Mouse (Mus musculus) adrenal gland, postnatal 4 days (tissue): ENCODE measurements around the gene Anp32a. TPM values are rescaled to one million over a fixed set of nuclear protein-coding genes. Genes with fewer than 3 reads are reported as not detected.

Experiments used
- DNase-seq, 2 experiments: peaks; one replicate each; pipeline ENCODE4 v3.0.0; 2021 to 2022; ENCODE audit warnings: low spot score in 2 of 2, mixed read lengths in 2 of 2
- long read RNA-seq, 2 experiments: library from polyadenylated mRNA; stranded (forward); transcript quantifications; one replicate each; pipeline ENCODE4 v2.0.0; 2021
- total RNA-seq, 2 experiments: library from RNA; stranded (reverse); gene quantifications; 2 replicates each; pipeline ENCODE4 v1.2.3; 2021

Gene Anp32a
- 100 to 1,000 TPM; 437 to 471 TPM for total RNA-seq
- long read RNA-seq, experiment 1, transcript Anp32a-201 (7 exons, 2,113 nt): major isoform, 15 of 38 reads
- long read RNA-seq, experiment 1, partial matches to known transcripts: 3 of 38 reads
- long read RNA-seq, experiment 1, other reads (novel, unspliced or antisense): 19 of 38 reads
- long read RNA-seq, experiment 2, transcript Anp32a-201 (7 exons, 2,113 nt): major isoform, 26 of 61 reads
- long read RNA-seq, experiment 2, partial matches to known transcripts: 4 of 61 reads
- long read RNA-seq, experiment 2, other reads (novel, unspliced or antisense): 30 of 61 reads

DNA sequence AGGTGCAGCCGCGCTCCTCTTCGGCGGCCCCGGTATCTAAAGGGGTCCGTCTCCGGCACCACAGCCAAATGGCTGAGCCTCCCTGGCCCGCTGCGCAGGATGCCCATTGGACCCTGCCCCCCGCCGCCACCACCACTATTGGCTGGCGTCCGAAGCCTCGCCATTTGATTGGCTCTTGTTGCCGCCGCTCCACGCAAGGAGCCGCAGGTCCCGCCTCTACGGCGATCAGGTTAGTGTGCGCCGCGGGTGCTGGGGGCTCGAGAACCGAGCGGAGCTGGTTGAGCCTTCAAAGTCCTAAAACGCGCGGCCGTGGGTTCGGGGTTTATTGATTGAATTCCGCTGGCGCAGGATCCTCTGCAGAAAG, at the start of gene Anp32a:
Gene Anp32a (plus strand): TSS at position 171 of the 364 bp plus-strand sequence.
- DNase-seq: peak; percentile 96 to 98

DNA sequence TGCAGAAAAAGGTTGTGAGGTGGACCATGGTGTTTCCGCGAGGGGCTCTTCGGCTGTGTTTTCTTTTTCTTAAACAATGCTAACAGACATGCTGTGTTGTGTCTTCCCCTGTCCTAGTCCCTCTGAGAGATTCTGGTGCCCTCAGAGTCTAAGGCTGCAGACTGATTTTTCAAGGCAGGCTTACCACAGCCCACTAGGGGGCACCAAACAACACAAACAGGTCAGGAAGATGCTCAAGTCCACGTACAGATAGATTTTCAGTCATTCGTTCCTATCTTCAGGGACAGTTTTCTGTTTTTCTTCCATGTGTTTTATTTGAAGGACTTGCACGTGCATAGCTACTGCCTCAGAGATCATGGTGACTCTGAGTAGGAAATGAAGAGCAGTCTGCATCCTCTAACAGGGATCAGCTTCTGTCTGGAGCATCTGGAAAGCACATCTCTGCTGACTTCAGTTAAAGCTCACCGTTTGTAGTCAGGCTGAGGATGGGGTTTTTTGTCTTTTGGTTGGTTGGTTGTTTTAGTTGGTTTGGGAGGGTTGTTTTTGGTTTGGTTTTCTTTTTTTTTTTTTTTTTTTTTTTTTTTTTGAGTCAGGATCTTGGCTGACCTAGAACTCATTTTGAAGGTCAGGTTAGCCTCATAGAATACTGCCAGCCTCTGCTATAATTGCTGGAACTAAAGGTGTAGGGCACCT, 45.9 kb upstream of the Anp32a start:
- DNase-seq: peak; percentile 28 to 73

DNA sequence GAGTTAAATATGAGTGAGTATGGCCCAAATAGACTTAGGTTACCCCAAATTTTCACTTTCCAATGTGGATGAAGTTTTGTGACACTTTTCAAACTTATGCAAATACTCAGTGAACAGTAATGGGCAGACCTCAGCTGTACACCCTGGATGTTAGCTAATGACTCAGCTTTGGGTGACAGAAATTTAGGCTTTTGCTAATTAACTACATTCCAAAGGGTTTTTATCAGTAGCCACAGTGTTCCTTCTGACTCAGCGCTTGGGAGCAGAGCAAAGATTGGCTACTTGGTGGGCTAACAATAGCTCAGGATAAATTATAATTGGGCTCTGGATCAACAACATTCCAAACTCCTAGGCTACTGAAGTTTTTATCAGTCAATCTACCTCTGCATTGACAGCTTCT, 44.2 kb upstream of the Anp32a start:
- no peak for DNase-seq

DNA sequence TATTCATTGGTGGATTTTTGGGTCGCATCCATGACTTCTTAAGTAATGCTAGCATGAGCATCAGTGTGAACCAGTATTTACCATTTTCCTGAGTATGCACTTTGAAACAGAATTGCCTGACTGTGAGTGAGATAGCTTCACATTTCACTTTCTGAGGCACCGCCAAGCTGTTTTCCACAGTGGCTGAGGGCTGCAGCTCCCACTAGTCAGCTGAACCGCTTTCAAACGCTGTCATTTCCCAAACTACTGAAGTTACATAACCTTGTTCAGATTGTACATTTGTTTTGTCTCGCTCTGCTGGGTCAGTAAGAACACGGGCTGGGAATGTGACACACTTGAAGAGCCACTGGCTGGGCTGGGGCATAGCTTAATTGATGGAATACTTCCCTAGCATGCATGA, 25.5 kb upstream of the Anp32a start:
- no peak for DNase-seq

DNA sequence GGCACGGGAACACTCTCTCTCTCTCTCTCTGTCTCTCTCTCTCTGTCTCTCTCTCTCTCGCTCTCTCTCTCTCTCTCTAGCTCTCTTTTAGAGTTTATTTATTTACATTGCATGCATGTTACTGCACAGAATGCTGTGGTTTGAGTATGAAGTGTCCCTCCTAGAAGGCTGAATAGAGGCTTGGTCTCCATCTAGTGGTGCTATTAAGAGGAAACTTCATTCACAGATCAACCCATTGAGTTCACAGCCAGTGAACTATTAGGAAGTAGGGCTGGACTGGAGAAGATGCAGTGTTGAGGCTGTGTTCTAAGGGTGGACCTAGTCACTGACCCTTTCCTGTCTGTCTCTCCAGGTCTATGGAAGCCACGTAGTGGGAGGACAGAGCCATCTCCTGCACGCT, 22.4 kb upstream of the Anp32a start:
- DNase-seq: no peak

DNA sequence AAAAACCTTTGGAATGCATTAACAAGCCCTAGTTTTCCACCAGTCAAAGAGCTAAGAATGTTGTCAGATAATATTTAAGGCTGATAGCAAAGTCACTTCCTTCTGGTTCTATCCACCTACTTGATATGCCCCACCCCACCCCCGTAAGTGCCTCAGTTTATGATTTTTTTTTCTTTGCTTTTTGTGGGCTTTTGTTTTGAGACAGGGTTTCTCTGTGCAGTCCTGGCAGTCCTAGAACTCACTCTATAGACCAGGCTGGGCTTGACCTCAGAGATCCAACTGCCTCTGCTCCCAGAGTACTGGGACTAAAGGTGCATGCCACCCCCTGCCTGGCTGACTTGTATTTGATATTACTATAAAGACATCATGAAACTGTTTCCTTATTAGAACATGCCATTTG, 17.3 kb upstream of the Anp32a start:
- no peak for DNase-seq

DNA sequence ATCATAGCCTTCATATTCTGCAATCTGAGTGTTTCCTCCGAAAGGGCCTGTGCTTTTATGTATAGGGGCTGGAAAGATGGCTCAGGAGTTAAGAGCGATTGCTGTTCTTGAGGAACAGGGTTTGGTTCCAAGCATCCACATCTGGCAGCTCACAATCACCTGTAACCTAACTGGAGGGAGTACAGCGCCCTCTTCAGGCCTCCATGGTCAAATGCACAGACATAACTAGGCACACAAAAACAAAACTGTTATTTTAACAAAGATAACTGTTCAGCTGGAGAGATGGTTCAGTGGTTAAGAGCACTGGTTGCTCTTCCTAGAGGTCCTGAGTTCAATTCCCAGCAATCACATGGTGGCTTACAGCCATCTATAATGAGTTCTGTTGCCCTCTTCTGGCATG, 15.1 kb upstream of the Anp32a start:
- DNase-seq: no peak

DNA sequence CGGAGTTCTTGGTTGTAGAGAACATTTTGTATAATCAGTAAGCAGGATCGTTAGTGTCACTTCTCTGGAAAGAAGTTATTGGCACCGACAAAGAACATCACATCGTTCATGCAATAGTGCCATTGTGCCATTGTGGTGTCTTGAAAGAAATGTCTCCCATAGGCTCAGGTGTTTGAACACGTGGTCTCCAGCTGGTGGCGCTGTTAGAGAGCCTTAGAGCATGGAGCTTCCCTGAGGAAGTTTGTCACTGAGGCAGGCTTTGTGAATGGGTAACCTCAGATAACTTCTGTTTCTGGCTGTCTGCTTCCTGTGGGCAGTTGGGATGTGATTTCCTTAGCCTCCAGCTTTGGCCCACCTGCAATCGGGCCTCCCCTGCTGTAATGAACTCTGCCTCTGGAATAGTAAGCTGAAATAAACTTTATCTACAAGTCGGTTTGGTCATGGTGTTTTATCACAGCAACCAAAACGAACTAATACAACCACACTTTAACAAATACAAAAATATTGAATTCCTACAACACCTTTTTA, 6.7 kb upstream of the Anp32a start:
- no peak for DNase-seq

DNA sequence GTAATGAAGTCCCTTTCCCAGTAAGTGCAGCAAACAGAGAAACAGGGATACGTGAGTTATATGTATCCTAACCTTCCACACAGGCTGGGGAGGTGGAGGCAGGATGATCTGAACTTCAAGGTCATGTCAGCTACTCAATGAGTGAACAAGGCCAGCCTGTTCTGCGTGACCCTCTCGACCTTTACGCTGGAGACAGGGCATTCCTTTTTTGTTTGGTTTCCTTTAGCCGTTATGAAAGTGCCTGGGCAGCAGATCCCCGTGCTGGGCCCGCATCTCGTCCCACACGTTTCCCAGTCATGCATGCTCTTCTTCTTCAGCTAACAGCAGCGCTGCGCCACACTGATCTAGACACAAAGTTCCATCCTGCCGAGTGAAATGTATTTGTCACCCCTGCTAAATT, 5.7 kb upstream of the Anp32a start:
- no peak for DNase-seq

DNA sequence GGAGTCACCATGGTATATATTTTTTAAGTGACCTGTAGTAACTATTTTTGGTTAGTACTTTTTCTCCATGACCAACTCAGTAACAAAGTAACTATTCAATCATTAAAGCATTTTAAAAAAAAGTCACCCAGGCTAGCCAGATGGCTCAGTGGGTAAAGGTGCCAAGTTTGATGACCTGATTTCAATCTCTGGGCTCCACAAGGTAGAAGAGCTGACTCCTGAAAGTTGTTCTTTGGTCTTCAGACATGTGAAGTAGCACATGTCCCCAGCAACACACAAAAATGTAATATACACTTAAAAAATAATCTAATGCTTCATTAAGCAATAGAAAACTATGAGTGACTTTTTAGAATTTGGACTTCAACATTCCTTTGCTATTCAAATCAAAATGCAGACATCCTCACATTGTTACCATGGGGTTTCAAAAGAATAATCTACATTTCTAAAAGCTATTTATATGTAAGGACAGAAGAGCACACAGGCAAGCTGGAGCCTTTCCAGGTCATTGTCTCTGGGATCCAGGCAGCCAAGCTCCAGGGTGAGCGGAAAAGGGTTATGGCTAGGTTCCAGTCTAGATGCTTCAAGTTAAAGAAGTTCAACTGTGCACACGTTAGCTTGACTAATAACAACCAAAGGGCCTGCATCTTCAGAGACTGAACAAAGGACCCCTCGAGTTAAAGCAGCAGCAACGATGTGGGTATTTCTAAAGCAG, 3.0 kb upstream of the Anp32a start:
- no peak for DNase-seq

DNA sequence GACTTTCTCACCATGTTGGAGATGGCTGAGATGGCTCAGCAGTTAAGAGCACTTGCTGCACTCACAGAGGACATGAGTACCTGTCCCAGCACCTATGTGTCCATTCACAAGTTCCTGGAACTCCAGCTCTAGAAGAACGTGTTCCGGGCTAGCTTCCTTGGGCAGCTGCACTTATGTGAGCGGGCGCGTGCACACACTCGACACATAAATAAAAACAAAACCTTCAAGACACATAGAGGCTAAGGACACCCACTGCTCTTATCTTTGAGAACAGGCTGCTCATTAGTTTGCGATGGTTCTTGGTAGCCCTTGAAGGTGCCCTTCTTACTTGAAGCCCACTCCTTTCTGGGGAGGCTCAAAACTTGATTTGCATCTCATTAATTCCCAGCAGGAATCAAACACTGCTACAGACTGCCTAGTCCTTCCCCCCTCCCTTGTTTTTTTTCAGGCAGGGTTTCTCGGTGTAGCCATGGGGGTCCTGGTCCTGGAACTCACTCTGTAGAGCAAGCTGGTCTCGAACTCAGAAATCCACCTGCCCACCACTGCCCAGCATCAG, 2.4 kb upstream of the Anp32a start:
- DNase-seq: no peak

DNA sequence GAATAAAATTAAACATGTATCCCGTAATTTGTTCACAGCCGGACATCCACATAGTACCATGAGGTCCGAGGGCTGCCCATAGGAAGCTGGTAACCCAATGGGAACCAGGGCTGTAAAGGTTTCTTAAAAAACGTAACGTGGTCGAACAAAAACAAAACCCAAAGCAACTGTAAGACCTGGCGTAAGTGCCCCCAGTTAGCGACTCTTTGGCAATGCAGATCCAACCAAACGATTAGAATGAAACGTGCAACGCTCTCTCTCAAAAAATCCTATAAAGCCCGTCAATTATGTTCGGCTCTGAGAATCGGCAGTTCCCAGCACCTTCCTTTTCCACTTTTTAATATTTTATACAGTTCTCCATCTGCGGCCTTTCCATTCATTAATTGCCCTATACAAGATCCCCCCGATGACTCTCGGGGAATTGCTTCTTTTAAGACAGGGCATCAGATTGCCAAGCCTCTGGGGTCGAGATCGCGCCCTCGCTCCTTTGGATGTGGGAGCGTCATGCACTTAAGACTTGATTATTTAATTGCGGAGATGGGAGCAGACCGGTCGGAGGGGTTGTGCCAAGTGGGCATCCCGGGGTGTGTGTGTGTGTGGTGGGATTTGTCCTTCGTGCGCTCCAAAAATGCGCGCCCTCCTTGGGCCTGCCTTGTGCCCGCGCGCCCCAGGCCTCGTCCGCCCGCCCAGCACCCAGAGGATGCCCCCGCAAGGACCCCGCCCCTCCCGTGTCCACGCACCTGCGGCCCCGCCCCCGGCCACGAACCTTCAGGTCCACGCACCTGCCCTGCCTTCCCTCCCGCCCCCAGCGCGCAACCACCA, 581 bp upstream of the Anp32a start:
- DNase-seq: no peak

DNA sequence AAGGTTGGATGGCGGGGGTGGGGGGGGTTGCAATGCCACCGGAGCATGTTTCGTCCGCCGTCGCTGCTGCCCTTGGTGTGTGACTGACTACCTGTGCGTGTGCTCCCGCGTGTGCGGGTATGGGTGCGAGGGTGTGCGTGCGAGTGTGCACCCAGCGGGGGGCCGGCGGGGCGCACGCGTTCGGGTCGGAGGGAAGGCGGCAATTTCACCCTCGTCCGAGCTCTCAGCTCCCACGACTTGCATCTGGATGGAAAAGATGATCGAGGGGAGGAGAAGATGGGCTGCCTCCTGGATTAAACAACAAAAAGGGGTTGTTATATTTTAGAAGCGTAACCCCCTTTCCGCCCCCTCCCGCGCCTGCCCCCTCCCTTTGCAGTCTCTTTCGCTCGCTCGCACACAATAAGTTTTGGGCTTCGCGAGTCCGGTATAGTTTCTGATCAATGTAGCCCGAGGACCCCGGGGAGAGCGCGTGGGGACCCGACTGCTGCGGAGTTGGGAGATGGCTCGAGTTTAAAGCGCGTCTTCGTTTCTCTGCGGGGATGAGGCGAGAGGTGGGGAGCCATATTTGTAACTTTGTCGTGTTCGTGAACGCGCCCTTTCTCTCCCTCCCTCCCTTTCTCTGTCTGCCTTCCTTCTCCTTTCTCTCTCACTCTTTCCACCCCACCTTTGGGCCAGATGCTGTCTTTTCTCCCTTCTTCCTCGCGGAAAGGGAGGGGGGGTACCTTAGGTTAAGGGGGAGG, 778 bp downstream of the Anp32a start:
- DNase-seq: no peak

DNA sequence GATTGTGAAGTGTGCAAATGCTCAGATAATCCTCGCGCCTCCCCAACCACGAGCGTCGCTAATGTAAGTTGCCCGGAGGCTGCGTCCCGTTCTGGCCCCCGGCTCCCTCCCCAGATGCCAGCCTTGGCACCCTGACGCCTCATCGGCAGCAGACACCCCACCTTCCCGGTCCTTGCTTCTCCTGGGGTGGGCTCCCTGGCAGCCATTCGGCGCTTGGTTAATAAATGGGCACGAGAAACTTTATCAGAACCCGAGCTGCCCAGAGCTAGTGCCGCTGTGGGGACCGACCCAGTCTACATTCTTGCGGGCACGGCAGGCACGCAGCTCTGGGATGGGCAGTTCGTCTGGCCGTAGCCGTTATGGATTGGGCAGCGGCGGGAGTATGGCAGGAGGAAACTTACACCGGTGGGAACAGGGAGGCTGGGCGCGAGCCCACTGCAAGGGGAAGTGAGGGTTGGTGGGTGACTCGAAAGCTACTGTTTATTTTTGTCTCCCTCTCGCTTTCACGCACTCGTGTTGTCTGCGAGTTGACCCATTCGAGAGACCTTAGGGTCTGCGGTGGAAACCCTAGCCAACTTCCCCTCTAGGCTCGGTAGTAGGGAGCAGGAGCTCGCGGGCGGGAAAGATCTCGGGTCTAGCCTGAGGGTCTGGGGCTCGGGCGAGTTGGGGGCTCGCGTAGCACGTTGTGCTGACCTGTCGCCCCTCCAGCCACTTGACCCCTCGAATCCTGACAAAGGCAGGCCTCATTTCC, 1.5 kb downstream of the Anp32a start:
- DNase-seq: peak; percentile 28 to 37

DNA sequence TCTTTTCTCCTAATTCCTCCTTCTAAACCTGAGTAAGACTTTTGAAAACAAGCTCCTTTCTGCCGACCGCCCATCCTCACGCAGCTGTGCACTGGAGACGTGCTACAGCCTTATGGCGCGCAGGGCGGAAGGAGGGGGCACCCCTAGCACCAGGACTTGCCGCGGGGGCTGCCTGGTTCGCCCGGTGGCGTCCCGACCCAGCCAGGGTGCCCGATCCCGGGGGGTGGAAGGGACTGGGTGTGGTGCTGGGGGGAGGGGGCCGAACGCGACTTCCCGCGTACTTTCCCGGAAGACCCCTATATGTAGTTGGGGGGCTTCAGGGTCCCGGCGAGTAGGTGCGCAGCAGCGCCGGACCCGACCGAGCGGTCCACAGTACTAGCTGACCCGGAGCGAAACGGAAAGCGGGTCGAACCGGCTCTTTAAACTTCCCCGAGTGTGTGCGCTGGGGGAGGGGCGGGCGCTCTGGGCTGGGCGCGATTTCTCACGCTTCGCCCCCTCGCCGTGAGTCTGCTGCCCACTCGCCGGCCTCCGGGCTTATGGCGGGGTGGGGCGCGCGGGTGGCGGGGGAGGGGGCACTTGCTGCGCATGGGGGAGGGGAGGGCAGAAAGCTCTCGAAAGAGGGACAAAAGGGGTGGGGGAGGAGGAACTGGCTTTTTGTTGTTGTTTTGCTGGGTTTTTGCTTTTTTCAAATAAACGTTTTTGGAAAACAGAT, 2.3 kb downstream of the Anp32a start:
- DNase-seq: peak; percentile 57 to 69

DNA sequence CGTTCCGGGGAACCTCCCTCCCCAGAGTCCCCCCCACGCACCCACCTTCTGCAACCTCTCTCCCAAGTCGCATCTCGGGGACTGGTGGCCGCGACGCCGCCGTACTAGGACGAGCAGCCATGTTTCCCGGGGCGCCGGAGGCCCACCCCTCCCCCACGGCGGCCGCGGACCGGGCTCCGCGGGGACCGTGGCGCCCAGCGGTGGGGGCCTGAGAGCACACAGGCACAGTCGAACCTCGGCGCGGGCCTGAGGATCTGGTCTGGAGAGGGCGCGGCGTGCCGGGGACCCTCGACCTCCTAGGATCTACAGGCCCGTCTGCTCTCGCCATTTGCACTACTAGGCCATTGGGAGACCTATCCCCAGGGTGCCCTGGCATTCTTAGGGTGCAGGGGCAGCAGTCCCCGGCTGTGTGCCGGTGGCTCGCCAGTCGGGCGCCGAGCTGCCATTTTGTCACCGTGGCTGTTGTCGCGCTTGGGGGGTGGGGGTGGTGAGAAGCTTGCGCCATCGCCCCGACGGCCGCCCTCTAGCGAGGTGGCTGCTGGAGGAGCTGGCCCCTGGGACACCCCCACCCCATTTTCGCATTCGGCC, 2.9 kb downstream of the Anp32a start:
- DNase-seq: peak; percentile 48 to 57

DNA sequence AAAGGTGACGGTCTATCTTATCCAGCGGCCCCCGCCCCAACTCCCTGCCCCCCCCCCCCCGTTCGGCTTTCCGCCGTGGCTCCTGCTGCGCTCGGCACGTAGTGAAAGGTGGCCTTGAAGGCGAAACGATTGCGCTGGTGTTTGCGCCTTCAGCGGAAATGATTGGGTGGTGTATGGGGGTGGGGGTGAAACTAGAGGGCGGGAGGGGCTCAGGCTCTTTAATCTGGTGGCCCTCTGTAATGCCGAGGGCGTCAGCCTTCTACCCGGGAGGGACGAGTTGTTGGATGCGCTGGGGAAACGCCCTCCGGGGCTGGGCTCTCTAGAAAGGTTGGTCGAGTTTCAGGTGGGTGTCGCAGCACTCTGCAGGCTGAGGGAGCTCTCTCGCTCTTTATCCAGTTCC, 3.5 kb downstream of the Anp32a start:
- DNase-seq: peak in 1 of 2 experiments; percentile 55

DNA sequence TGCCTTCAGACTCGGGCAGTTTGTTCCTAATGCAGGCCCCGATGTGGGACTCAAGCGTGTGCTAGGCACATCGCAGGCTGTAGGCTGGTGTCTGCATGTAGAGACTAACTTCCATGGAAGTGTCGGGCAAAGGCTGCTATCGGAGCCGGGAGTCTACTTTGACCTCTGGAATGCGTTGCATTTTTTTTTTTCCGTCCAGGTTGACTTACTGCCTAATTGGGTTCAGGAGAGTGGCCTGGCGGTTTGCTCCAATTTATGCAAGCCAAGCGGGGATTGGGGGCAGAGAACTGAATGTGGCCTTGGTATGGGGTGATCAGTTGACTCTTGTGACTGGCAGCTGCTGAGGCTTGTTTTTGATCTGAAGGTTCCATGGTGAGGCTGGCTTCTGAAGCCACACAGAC, 4.0 kb downstream of the Anp32a start:
- no peak for DNase-seq
